Comparison of ENCODE assay signal across 22 mouse cellular contexts in the genomic region with DNA sequence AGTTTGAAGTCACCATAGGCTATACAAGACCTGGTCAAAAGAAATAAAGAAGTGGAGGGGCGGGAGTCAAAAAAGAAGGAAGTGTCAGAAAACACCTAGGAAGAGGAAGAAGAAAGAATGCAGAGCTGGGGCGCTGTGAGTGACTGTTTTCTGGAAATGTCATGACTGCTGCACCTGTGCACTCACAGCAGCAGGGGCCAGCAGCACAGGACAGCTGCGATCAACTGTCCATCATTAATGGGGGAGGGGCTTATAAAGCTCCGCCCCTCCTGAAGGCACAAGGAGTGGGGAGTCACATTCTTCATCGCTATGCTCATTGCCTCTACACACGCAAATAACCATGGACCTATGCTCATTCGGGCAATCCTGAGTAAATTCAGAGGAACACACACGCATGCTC. TPM values are rescaled to one million over a fixed set of nuclear protein-coding genes. Genes with fewer than 3 reads are reported as not detected.
DNase-seq lines count a peak whose midpoint lies in the region; TF ChIP-seq lines count a peak whose summit lies in the region.
"Had no signal": no experiment of that assay in that cellular context is flagged by ENCODE, and none has a peak within 500 bp of the region (broad histone marks: within the 10 kb centered on the region; RNA-seq: fewer than 3 reads in every experiment).

No protein-coding gene starts in this region.

- H3K27me3 ChIP-seq in C2C12 (ENCODE audit: control insufficient read depth, insufficient read depth, insufficient read length) (no peaks in the 10 kb centered on the region), myocyte (ENCODE audit: control insufficient read depth, insufficient read depth, insufficient read length) (no peaks in the 10 kb centered on the region)
- H3K27me3 ChIP-seq: CH12.LX, Patski had no signal

- H3K36me3 ChIP-seq in C2C12 (ENCODE audit: control insufficient read depth, insufficient read depth), result no peaks in the 10 kb centered on the region
- H3K36me3 ChIP-seq in myocyte (ENCODE audit: control insufficient read depth, insufficient read depth), result no peaks in the 10 kb centered on the region
- H3K36me3 ChIP-seq: G1E had no signal

- DNase-seq in R1 (ENCODE audit: low read depth, low spot score), result peak; percentile 16
- no peak for DNase-seq in embryo, embryonic 9.5 days (ENCODE audit: extremely low spot score)
- no peak for DNase-seq in adrenal gland, postnatal 14 days
- no peak for DNase-seq in adrenal gland, adult 8-10 months
- DNase-seq: adrenal gland, adult 2 months; adrenal gland, postnatal 10 days; adrenal gland, postnatal 25 days; adrenal gland, postnatal 36 days; B cell, adult 2 months; cerebellum, adult 11 months; cerebellum, adult 11-12 months; cerebellum, adult 18-20 months; cerebellum, adult 2 months; cerebellum, adult 8-10 months; cerebellum, adult 9-10 months; cerebellum, adult 9-11 months had no signal

- H3K4me3 ChIP-seq in C2C12 (ENCODE audit: insufficient read depth, poor library complexity, severe bottlenecking), result no peak overlapping the region
- no peak overlapping the region for H3K4me3 ChIP-seq in myocyte

- TF ChIP-seq CTCF in C2C12 (IDR thresholded peaks at IDR 0.05; ENCODE audit: control insufficient read depth, insufficient read depth, insufficient read length), result no peak

- no peak for TF ChIP-seq POLR2A in myocyte (IDR thresholded peaks at IDR 0.05; ENCODE audit: insufficient read length, low read depth)

- H3K4me2 ChIP-seq in myocyte (ENCODE audit: low read depth), result no peak overlapping the region

- H3K79me2 ChIP-seq in C2C12 (ENCODE audit: control insufficient read depth, insufficient read depth) (no peaks in the 10 kb centered on the region), myocyte (ENCODE audit: control insufficient read depth, insufficient read depth) (no peaks in the 10 kb centered on the region)

- H3ac ChIP-seq in C2C12 (ENCODE audit: control insufficient read depth, insufficient read length, low read depth), result no peak overlapping the region
- no peak overlapping the region for H3ac ChIP-seq in myocyte (ENCODE audit: control insufficient read depth, insufficient read length)

- no peaks in the 10 kb centered on the region for H3K79me3 ChIP-seq in C2C12 (ENCODE audit: low read depth)

TF ChIP-seq in C2C12, 6 proteins besides CTCF, POLR2A, EP300 and RAD21:
- TF ChIP-seq MAX (IDR thresholded peaks at IDR 0.05), result no peak
- no peak for TF ChIP-seq CEBPB (IDR thresholded peaks at IDR 0.05; ENCODE audit: low read depth)
- TF ChIP-seq USF1 (IDR thresholded peaks at IDR 0.05; ENCODE audit: low read depth), result no peak
- no peak for TF ChIP-seq FOSL1 (IDR thresholded peaks at IDR 0.05; ENCODE audit: insufficient read depth, low read length, poor library complexity, severe bottlenecking)
- no peak for TF ChIP-seq MYOG (IDR thresholded peaks at IDR 0.05; ENCODE audit: control insufficient read depth, extremely low read depth, insufficient read length)
- peak; percentile 15 for TF ChIP-seq MYOD1 (IDR thresholded peaks at IDR 0.05; ENCODE audit: control insufficient read depth, insufficient read length, low read depth)

TF ChIP-seq in myocyte, 11 proteins besides CTCF, POLR2A, EP300 and RAD21:
- TF ChIP-seq MYOG (IDR thresholded peaks at IDR 0.05; ENCODE audit: control insufficient read depth in 1 of 3, insufficient read depth in 1 of 3, insufficient read length in 2 of 3, low read depth in 2 of 3) (peak in 2 of 3 experiments; percentile 51 to 84), SRF (IDR thresholded peaks at IDR 0.05; ENCODE audit: control insufficient read depth, insufficient read length, low read depth) (no peak), MYOD1 (IDR thresholded peaks at IDR 0.05; ENCODE audit: control insufficient read depth in 1 of 3, insufficient read length in 2 of 3, low read depth in 2 of 3) (peak in 2 of 3 experiments; percentile 82 to 93), E2F4 (IDR thresholded peaks at IDR 0.05; ENCODE audit: insufficient read depth) (no peak), POLR2AphosphoS2 (IDR thresholded peaks at IDR 0.05; ENCODE audit: insufficient read length, low read depth) (no peak), TCF3 (IDR thresholded peaks at IDR 0.05; ENCODE audit: insufficient read length, low read depth) (peak; percentile 22)

RNA-seq across cellular contexts. Expression of a gene that starts 46.6 kb away (rescaled TPM):
- 14.0 TPM for polyA plus RNA-seq in C2C12 (2012; fragmentation: generic; extraction: Trizol)
- polyA plus RNA-seq in myocyte (2012; fragmentation: generic; extraction: Trizol), result 48.9 TPM
- total RNA-seq in adrenal gland, postnatal 14 days (2021), result 56.2 and 57.6 TPM in 2 replicates
- 100 to 1,000 TPM in 1 of 4 experiments, 10 to 100 TPM in 3; 51.4 to 101 (median 75.3) TPM for total RNA-seq in adrenal gland, adult 8-10 months (2022)
- total RNA-seq: CH12.LX, MEL had no signal
